ENCODE assay signal across 14 mouse cellular contexts in genomic region chr2:166316409-166316916, GRCm38 (mm10).
DNase-seq lines count a peak whose midpoint lies in the region; ATAC-seq and TF ChIP-seq lines count a peak whose summit lies in the region.
"Had no signal": no experiment of that assay in that cellular context is flagged by ENCODE, and none has a peak within 500 bp of the region (broad histone marks: within the 10 kb centered on the region; RNA-seq: fewer than 3 reads in every experiment).

No protein-coding gene starts in this region.

- H3K9ac ChIP-seq in embryonic facial prominence, embryonic 14.5 days (ENCODE audit: low read depth, low read length): no peak overlapping the region
- no peak overlapping the region for H3K9ac ChIP-seq in hindbrain, embryonic 14.5 days
- no peak overlapping the region for H3K9ac ChIP-seq in midbrain, embryonic 16.5 days (ENCODE audit: low read depth, low read length)
- no peak overlapping the region for H3K9ac ChIP-seq in heart, adult 2 months (ENCODE audit: low read depth, low read length)
- H3K9ac ChIP-seq: embryonic facial prominence, embryonic 15.5 days; liver, postnatal 0 days had no signal

- no peak for TF ChIP-seq EP300 in heart, adult 2 months (IDR thresholded peaks at IDR 0.05; ENCODE audit: insufficient read depth, low read depth, low read length)

- no peak overlapping the region for H3K27ac ChIP-seq in embryonic facial prominence, embryonic 14.5 days (replicated peaks; ENCODE audit: low read depth, low read length)
- no peak overlapping the region for H3K27ac ChIP-seq in hindbrain, embryonic 14.5 days
- no peak overlapping the region for H3K27ac ChIP-seq in midbrain, embryonic 16.5 days (ENCODE audit: low read length)
- no peak overlapping the region for H3K27ac ChIP-seq in kidney, adult 2 months (ENCODE audit: insufficient read depth, low read depth, low read length)
- H3K27ac ChIP-seq in heart, adult 2 months: no peak overlapping the region
- H3K27ac ChIP-seq: embryonic facial prominence, embryonic 15.5 days had no signal

- peak; percentile 60; the same call in 1 of the 2 replicates for ATAC-seq in embryonic facial prominence, embryonic 14.5 days (ENCODE audit: low read depth)
- ATAC-seq in hindbrain, embryonic 14.5 days (ENCODE audit: low FRiP score): peak; percentile 62; the same call in 1 of the 2 replicates
- ATAC-seq in midbrain, embryonic 16.5 days: 0 out of 2 replicates have a peak, but pooled peaks have one; percentile 45
- ATAC-seq: liver, postnatal 0 days had no signal

- TF ChIP-seq POLR2A in kidney, adult 2 months (IDR thresholded peaks at IDR 0.05; ENCODE audit: low read depth, low read length): no peak
- TF ChIP-seq POLR2A in heart, adult 2 months (IDR thresholded peaks at IDR 0.05; ENCODE audit: insufficient read depth, low read depth, low read length): no peak

- H3K27me3 ChIP-seq in embryonic facial prominence, embryonic 14.5 days (replicated peaks; ENCODE audit: control insufficient read depth, insufficient read depth, low read length): no peaks in the 10 kb centered on the region
- H3K27me3 ChIP-seq in hindbrain, embryonic 14.5 days (ENCODE audit: control insufficient read depth, insufficient read depth, low read length): peaks cover 28% of the 10 kb centered on the region; the same call in 1 of the 2 replicates
- no peaks in the 10 kb centered on the region for H3K27me3 ChIP-seq in midbrain, embryonic 16.5 days (ENCODE audit: control insufficient read depth, insufficient read depth, low read depth, low read length)
- no peaks in the 10 kb centered on the region for H3K27me3 ChIP-seq in kidney, adult 2 months (replicated peaks; ENCODE audit: control insufficient read depth, insufficient read depth, low read length)
- H3K27me3 ChIP-seq in heart, adult 2 months (ENCODE audit: control insufficient read depth, insufficient read depth, low read length): no peaks in the 10 kb centered on the region
- H3K27me3 ChIP-seq: embryonic facial prominence, embryonic 15.5 days had no signal

- H3K4me3 ChIP-seq in embryonic facial prominence, embryonic 14.5 days (ENCODE audit: low read depth, low read length): no peak overlapping the region
- H3K4me3 ChIP-seq in hindbrain, embryonic 14.5 days (replicated peaks; ENCODE audit: low read length): no peak overlapping the region
- no peak overlapping the region for H3K4me3 ChIP-seq in midbrain, embryonic 16.5 days (ENCODE audit: low read depth, low read length)
- no peak overlapping the region for H3K4me3 ChIP-seq in kidney, adult 2 months (ENCODE audit: insufficient read depth, low read depth, low read length)
- no peak overlapping the region for H3K4me3 ChIP-seq in heart, adult 2 months
- H3K4me3 ChIP-seq: embryonic facial prominence, embryonic 15.5 days had no signal

- H3K4me1 ChIP-seq in embryonic facial prominence, embryonic 14.5 days (ENCODE audit: control insufficient read depth, insufficient read depth, low read length): peaks cover 13% of the 10 kb centered on the region; the same call in 1 of the 2 replicates
- H3K4me1 ChIP-seq in hindbrain, embryonic 14.5 days (replicated peaks; ENCODE audit: control insufficient read depth, insufficient read depth, low read length): peaks cover 4% of the 10 kb centered on the region; the same call in 1 of the 2 replicates
- H3K4me1 ChIP-seq in midbrain, embryonic 16.5 days (ENCODE audit: control insufficient read depth, insufficient read depth, low read length): peaks cover 7% of the 10 kb centered on the region
- H3K4me1 ChIP-seq in kidney, adult 2 months (ENCODE audit: control insufficient read depth, insufficient read depth, low read length): no peaks in the 10 kb centered on the region
- H3K4me1 ChIP-seq in heart, adult 2 months (ENCODE audit: control insufficient read depth, insufficient read depth, low read length): no peaks in the 10 kb centered on the region

- H3K9me3 ChIP-seq in embryonic facial prominence, embryonic 14.5 days (ENCODE audit: control insufficient read depth, low read length): no peaks in the 10 kb centered on the region
- H3K9me3 ChIP-seq in hindbrain, embryonic 14.5 days (ENCODE audit: control insufficient read depth, low read length): no peaks in the 10 kb centered on the region
- no peaks in the 10 kb centered on the region for H3K9me3 ChIP-seq in midbrain, embryonic 16.5 days (replicated peaks; ENCODE audit: control insufficient read depth, low read length, poor library complexity, severe bottlenecking)
- H3K9me3 ChIP-seq: embryonic facial prominence, embryonic 15.5 days had no signal

- H3K36me3 ChIP-seq in embryonic facial prominence, embryonic 14.5 days (ENCODE audit: control insufficient read depth, insufficient read depth, low read length): no peaks in the 10 kb centered on the region
- no peaks in the 10 kb centered on the region for H3K36me3 ChIP-seq in hindbrain, embryonic 14.5 days (replicated peaks; ENCODE audit: control insufficient read depth, insufficient read depth)
- H3K36me3 ChIP-seq in midbrain, embryonic 16.5 days (ENCODE audit: control insufficient read depth, insufficient read depth, low read length): no peaks in the 10 kb centered on the region
- no peaks in the 10 kb centered on the region for H3K36me3 ChIP-seq in kidney, adult 2 months (ENCODE audit: control insufficient read depth, insufficient read depth, low read length)
- H3K36me3 ChIP-seq in heart, adult 2 months (ENCODE audit: control insufficient read depth, insufficient read depth, low read length): no peaks in the 10 kb centered on the region
- H3K36me3 ChIP-seq: embryonic facial prominence, embryonic 15.5 days had no signal

- DNase-seq in embryo, embryonic 10.5 days (ENCODE audit: low spot score): peak; percentile 70
- no peak for DNase-seq in embryo, embryonic 9.5 days (ENCODE audit: extremely low spot score)
- DNase-seq in embryonic facial prominence, embryonic 14.5 days (ENCODE audit: low spot score): no peak
- peak; percentile 52 for DNase-seq in hindbrain, embryonic 14.5 days (ENCODE audit: low spot score)
- no peak for DNase-seq in kidney, adult 2 months
- DNase-seq in heart, adult 2 months: no peak
- no peak for DNase-seq in gastrocnemius, postnatal 36 days
- DNase-seq: cerebellum, adult 8-10 months; heart, postnatal 36 days; kidney, adult 9 months; liver, postnatal 0 days; thymus, adult 2 months had no signal

- TF ChIP-seq CTCF in kidney, adult 2 months (conservative IDR thresholded peaks at IDR 0.05; ENCODE audit: insufficient read depth, insufficient read length, low read depth, low read length): no peak
- no peak for TF ChIP-seq CTCF in heart, adult 2 months (IDR thresholded peaks at IDR 0.05)

- intact Hi-C loops in heart, adult 2 months (cut with DNase I): no loop called here
- intact Hi-C loops in gastrocnemius, postnatal 36 days (cut with DNase I): no loop called here

- H3K4me2 ChIP-seq in embryonic facial prominence, embryonic 14.5 days (ENCODE audit: low read depth, low read length): no peak overlapping the region
- no peak overlapping the region for H3K4me2 ChIP-seq in hindbrain, embryonic 14.5 days (replicated peaks)
- no peak overlapping the region for H3K4me2 ChIP-seq in midbrain, embryonic 16.5 days (ENCODE audit: low read length)
- H3K4me2 ChIP-seq: embryonic facial prominence, embryonic 15.5 days had no signal

- 26% methylated on average over 10 of the region's 10 CpGs for WGBS in embryonic facial prominence, embryonic 14.5 days
- WGBS in hindbrain, embryonic 14.5 days: 7% methylated on average over 10 of the region's 10 CpGs
- 7% methylated on average over 10 of the region's 10 CpGs for WGBS in midbrain, embryonic 16.5 days
- WGBS in kidney, adult 2 months: 81% methylated on average over 10 of the region's 10 CpGs
- WGBS in heart, adult 2 months: 67% methylated on average over 10 of the region's 10 CpGs

- no peaks in the 10 kb centered on the region for H3K79me2 ChIP-seq in heart, adult 2 months (replicated peaks; ENCODE audit: control insufficient read depth, insufficient read depth, low read length)

Comparison
In these comparisons a context has a peak if more than half of its experiments do, and no peak if none do; other contexts are left out.
1. DNase-seq: peak in embryo, embryonic 10.5 days (single experiment) and hindbrain, embryonic 14.5 days (single experiment); none in embryo, embryonic 9.5 days (single experiment), embryonic facial prominence, embryonic 14.5 days (single experiment), kidney, adult 2 months (single experiment), heart, adult 2 months (0 of 2) and gastrocnemius, postnatal 36 days (0 of 2).
2. Peak in every context shown above with its lines, with median percentiles within 50 percentile points of each other: ATAC-seq.